ENCODE assay signal across 14 mouse cellular contexts in genomic region chr4:65421272-65421671, GRCm38 (mm10).
DNase-seq lines count a peak whose midpoint lies in the region; ATAC-seq lines count a peak whose summit lies in the region.
"Had no signal": no experiment of that assay in that cellular context is flagged by ENCODE, and none has a peak within 500 bp of the region (broad histone marks: within the 10 kb centered on the region; RNA-seq: fewer than 3 reads in every experiment).

No protein-coding gene starts in this region.

- no peak for DNase-seq in kidney, adult 11 months
- no peak for DNase-seq in midbrain, embryonic 10.5 days (ENCODE audit: low spot score)
- no peak for DNase-seq in spleen, postnatal 36 days (ENCODE audit: low spot score in 2 of 2)
- DNase-seq: cerebellum, adult 11 months; cerebellum, adult 9-11 months; thymus, postnatal 14 days had no signal

- no peak overlapping the region for H3K9ac ChIP-seq in heart, embryonic 13.5 days
- no peak overlapping the region for H3K9ac ChIP-seq in heart, embryonic 12.5 days
- no peak overlapping the region for H3K9ac ChIP-seq in kidney, embryonic 16.5 days (replicated peaks; ENCODE audit: low read length)
- H3K9ac ChIP-seq in midbrain, embryonic 15.5 days: no peak overlapping the region
- H3K9ac ChIP-seq: hindbrain, embryonic 12.5 days; liver, embryonic 15.5 days; neural tube, embryonic 13.5 days had no signal

- no peaks in the 10 kb centered on the region for H3K27me3 ChIP-seq in heart, embryonic 13.5 days (replicated peaks)
- H3K27me3 ChIP-seq in heart, embryonic 12.5 days (replicated peaks): no peaks in the 10 kb centered on the region
- H3K27me3 ChIP-seq in kidney, embryonic 16.5 days (ENCODE audit: insufficient read depth, low read length): no peaks in the 10 kb centered on the region
- H3K27me3 ChIP-seq in midbrain, embryonic 10.5 days (ENCODE audit: low read depth, poor library complexity, severe bottlenecking): no peaks in the 10 kb centered on the region
- H3K27me3 ChIP-seq in midbrain, embryonic 15.5 days (replicated peaks): no peaks in the 10 kb centered on the region
- H3K27me3 ChIP-seq: hindbrain, embryonic 12.5 days; liver, embryonic 15.5 days; megakaryocyte, embryonic 14.5 days; neural tube, embryonic 13.5 days had no signal

- peaks cover 23% of the 10 kb centered on the region for H3K4me1 ChIP-seq in heart, embryonic 13.5 days
- peaks cover 16% of the 10 kb centered on the region for H3K4me1 ChIP-seq in heart, embryonic 12.5 days (replicated peaks)
- H3K4me1 ChIP-seq in kidney, embryonic 16.5 days (ENCODE audit: insufficient read depth, low read length): peaks cover 14% of the 10 kb centered on the region
- peaks cover 17% of the 10 kb centered on the region for H3K4me1 ChIP-seq in midbrain, embryonic 10.5 days
- no peaks in the 10 kb centered on the region for H3K4me1 ChIP-seq in midbrain, embryonic 15.5 days
- H3K4me1 ChIP-seq: liver, embryonic 15.5 days; megakaryocyte, embryonic 14.5 days had no signal

- H3K4me3 ChIP-seq in heart, embryonic 13.5 days: no peak overlapping the region
- no peak overlapping the region for H3K4me3 ChIP-seq in heart, embryonic 12.5 days
- H3K4me3 ChIP-seq in kidney, embryonic 16.5 days (ENCODE audit: low read length): no peak overlapping the region
- H3K4me3 ChIP-seq in midbrain, embryonic 10.5 days: no peak overlapping the region
- H3K4me3 ChIP-seq in midbrain, embryonic 15.5 days: no peak overlapping the region
- H3K4me3 ChIP-seq: hindbrain, embryonic 12.5 days; liver, embryonic 15.5 days; megakaryocyte, embryonic 14.5 days; neural tube, embryonic 13.5 days had no signal

- peak overlapping the region; percentile 84 for H3K27ac ChIP-seq in heart, embryonic 13.5 days (replicated peaks)
- H3K27ac ChIP-seq in heart, embryonic 12.5 days (ENCODE audit: poor library complexity, severe bottlenecking): no peak overlapping the region; the same call in 1 of the 2 replicates
- H3K27ac ChIP-seq in kidney, embryonic 16.5 days (ENCODE audit: low read length): peak overlapping the region; percentile 45
- peak overlapping the region; percentile 81; the same call in 1 of the 2 replicates for H3K27ac ChIP-seq in midbrain, embryonic 10.5 days (replicated peaks)
- no peak overlapping the region for H3K27ac ChIP-seq in midbrain, embryonic 15.5 days
- H3K27ac ChIP-seq: liver, embryonic 15.5 days; neural tube, embryonic 13.5 days had no signal

- 74% methylated on average over 2 of the region's 2 CpGs for WGBS in heart, embryonic 13.5 days
- WGBS in heart, embryonic 12.5 days: 79% methylated on average over 2 of the region's 2 CpGs
- WGBS in kidney, embryonic 16.5 days: 76% methylated on average over 2 of the region's 2 CpGs
- 88% methylated on average over 2 of the region's 2 CpGs for WGBS in midbrain, embryonic 10.5 days
- WGBS in midbrain, embryonic 15.5 days: 94% methylated on average over 2 of the region's 2 CpGs

- no peaks in the 10 kb centered on the region for H3K36me3 ChIP-seq in heart, embryonic 13.5 days
- no peaks in the 10 kb centered on the region for H3K36me3 ChIP-seq in heart, embryonic 12.5 days
- H3K36me3 ChIP-seq in kidney, embryonic 16.5 days (ENCODE audit: insufficient read depth, low read length): no peaks in the 10 kb centered on the region
- no peaks in the 10 kb centered on the region for H3K36me3 ChIP-seq in midbrain, embryonic 10.5 days
- H3K36me3 ChIP-seq in midbrain, embryonic 15.5 days (replicated peaks): no peaks in the 10 kb centered on the region
- H3K36me3 ChIP-seq: hindbrain, embryonic 12.5 days; liver, embryonic 15.5 days; neural tube, embryonic 13.5 days had no signal

- ATAC-seq in heart, embryonic 13.5 days (ENCODE audit: extremely low read depth, insufficient number of reproducible peaks, low FRiP score, low TSS enrichment): no peak
- ATAC-seq in heart, embryonic 12.5 days (ENCODE audit: insufficient number of reproducible peaks, low FRiP score): no peak
- peak; percentile 77 for ATAC-seq in kidney, embryonic 16.5 days (ENCODE audit: low FRiP score, low TSS enrichment)
- ATAC-seq in midbrain, embryonic 15.5 days (replicated peaks): no peak

- H3K4me2 ChIP-seq in heart, embryonic 13.5 days: no peak overlapping the region
- H3K4me2 ChIP-seq in heart, embryonic 12.5 days: no peak overlapping the region
- H3K4me2 ChIP-seq in kidney, embryonic 16.5 days (replicated peaks; ENCODE audit: low read depth, low read length): no peak overlapping the region
- no peak overlapping the region for H3K4me2 ChIP-seq in midbrain, embryonic 15.5 days
- H3K4me2 ChIP-seq: hindbrain, embryonic 12.5 days; liver, embryonic 15.5 days; neural tube, embryonic 13.5 days had no signal

- H3K9me3 ChIP-seq in heart, embryonic 13.5 days: no peaks in the 10 kb centered on the region
- no peaks in the 10 kb centered on the region for H3K9me3 ChIP-seq in heart, embryonic 12.5 days (replicated peaks)
- no peaks in the 10 kb centered on the region for H3K9me3 ChIP-seq in kidney, embryonic 16.5 days (ENCODE audit: low read length)
- H3K9me3 ChIP-seq in midbrain, embryonic 10.5 days (replicated peaks): no peaks in the 10 kb centered on the region
- no peaks in the 10 kb centered on the region for H3K9me3 ChIP-seq in midbrain, embryonic 15.5 days
- H3K9me3 ChIP-seq: hindbrain, embryonic 12.5 days; liver, embryonic 15.5 days; neural tube, embryonic 13.5 days had no signal

Comparison
In these comparisons a context has a peak if more than half of its experiments do, and no peak if none do; other contexts are left out.
1. H3K27ac ChIP-seq: peak in heart, embryonic 13.5 days (single experiment), kidney, embryonic 16.5 days (single experiment) and midbrain, embryonic 10.5 days (single experiment); none in heart, embryonic 12.5 days (single experiment) and midbrain, embryonic 15.5 days (single experiment).